Mouse (Mus musculus): ENCODE results near the gene 4930451I11Rik. TPM values are rescaled to one million over a fixed set of nuclear protein-coding genes. Genes with fewer than 3 reads are reported as not detected.

The 4930451I11Rik gene
- polyA plus RNA-seq (2015; fragmentation: Nextera tagmentation; extraction: Ambion mirVana), result not detected in 2 replicates

DNA sequence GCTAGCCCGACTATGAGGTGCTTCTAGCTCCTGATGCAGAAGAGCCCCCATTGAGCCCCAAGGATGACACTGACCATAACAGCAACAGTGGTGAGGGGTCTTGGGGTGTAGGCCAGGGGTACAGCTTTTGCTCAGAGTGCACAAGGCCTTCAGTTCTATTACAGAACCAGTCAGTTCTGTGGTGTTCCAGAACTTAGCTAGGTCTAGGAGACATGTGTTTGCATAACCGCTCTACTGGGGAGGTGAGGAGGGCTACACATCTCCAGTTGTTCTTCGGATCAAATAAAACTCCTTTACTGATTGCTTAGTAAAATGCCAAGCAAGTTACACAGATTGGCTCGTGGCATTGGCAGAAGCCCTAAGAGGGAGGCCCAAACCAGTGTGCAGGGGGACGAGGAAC is at the start of gene 4930451I11Rik:
TSS of gene 4930451I11Rik (minus strand) at position 101 of the 400 bp plus-strand sequence.
- Histone ChIP-seq H3K9me3 (no peaks in the 10 kb centered on the region), H3K4me1 (replicated peaks) (peaks cover 25% of the 10 kb centered on the region), H3K36me3 (peaks cover 27% of the 10 kb centered on the region), H3K4me2 (peak within 1 kb of the TSS; percentile 58), H3K27me3 (peaks cover 2% of the 10 kb centered on the region; the same call in 1 of the 2 replicates), H3K9ac (peak within 1 kb of the TSS; percentile 32; the same call in 1 of the 2 replicates), H3K4me3 (peak within 1 kb of the TSS; percentile 25), H3K27ac (replicated peaks) (no peak within 1 kb of the TSS)
- WGBS, result 62% methylated on average over 5 of the region's 5 CpGs
- 0 out of 2 replicates have a peak, but pooled peaks have one; percentile 10 for ATAC-seq (ENCODE audit: low read depth)

DNA sequence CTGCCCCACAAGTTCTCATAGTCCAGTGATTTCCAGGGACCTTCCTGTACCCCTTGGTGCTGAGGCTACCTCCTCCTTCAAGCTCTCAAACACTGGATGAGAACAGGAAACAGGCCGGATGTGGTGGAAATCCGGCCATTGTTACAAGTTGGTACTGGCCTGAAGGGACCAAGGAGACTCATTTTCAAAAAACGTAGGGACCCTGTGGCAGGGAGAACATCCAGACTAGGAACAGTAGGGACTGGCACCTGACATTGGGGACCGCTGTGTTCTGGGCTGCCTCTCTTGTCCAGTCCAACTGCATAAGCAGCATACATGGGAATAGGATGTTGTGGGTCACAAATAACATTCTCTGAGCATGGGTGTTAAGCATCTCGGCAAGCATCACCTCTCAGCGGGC is 49.6 kb upstream of the 4930451I11Rik start:
- peak overlapping the region; percentile 99 for H3K4me2 ChIP-seq
- no peaks in the 10 kb centered on the region for H3K27me3 ChIP-seq
- peak overlapping the region; percentile 94 for H3K9ac ChIP-seq
- no peaks in the 10 kb centered on the region for H3K9me3 ChIP-seq
- WGBS, result 76% methylated on average over 6 of the region's 6 CpGs
- peaks cover 48% of the 10 kb centered on the region for H3K36me3 ChIP-seq
- 0 out of 2 replicates have a peak overlapping the region, but pooled peaks have one; percentile 33 for H3K27ac ChIP-seq (replicated peaks)
- H3K4me3 ChIP-seq, result peak overlapping the region; percentile 91; the same call in 1 of the 2 replicates
- peaks cover 40% of the 10 kb centered on the region for H3K4me1 ChIP-seq (replicated peaks)
- no peak for ATAC-seq (ENCODE audit: low read depth)

DNA sequence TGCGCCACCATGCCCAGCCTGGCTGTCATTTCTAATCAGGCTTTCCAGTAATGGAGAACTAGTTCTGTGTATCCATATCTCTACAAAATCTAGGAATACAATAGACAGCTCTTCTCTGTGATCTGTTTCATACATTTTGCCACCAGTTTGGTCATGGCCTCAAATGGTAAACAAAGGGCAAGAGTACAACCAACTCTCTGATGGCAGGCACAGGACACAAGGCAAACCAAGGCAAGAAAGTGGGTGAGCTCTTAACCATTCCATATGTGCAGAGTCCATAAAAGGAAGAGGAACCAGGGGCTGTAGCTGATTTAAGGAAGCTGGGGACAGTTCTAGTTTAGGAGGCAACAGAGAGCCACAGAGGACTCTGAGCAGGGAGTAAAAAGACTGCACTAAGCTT is 45.8 kb upstream of the 4930451I11Rik start:
- no peak overlapping the region for H3K4me2 ChIP-seq
- H3K9ac ChIP-seq, result no peak overlapping the region
- H3K36me3 ChIP-seq, result peaks cover 82% of the 10 kb centered on the region
- WGBS, result 97% methylated on average over 1 of the region's 1 CpGs
- H3K4me3 ChIP-seq, result no peak overlapping the region
- H3K4me1 ChIP-seq (replicated peaks), result peaks cover 24% of the 10 kb centered on the region
- no peaks in the 10 kb centered on the region for H3K27me3 ChIP-seq
- ATAC-seq (ENCODE audit: low read depth), result no peak
- no peaks in the 10 kb centered on the region for H3K9me3 ChIP-seq
- H3K27ac ChIP-seq (replicated peaks), result no peak overlapping the region

DNA sequence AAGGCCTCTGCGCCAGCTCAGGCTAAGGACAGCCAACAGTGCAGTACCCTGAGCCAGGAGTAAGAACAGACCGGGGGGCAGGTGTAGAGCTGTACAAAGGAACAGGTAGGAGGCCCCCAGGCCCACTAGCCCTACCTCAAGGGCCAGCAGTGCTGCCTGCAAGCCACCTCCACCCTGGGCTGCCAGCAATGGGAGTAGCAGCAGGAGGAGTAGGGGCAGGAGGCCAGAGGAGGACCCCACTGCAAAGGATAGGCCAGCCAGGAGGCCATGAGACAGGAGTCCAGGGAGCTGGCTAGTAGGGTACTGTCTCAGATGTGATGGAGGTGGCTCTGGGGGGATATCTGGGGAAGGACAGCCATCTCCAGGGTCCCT is 39.1 kb upstream of the 4930451I11Rik start:
- Histone ChIP-seq H3K27ac (replicated peaks) (no peak overlapping the region), H3K9ac (no peak overlapping the region), H3K27me3 (no peaks in the 10 kb centered on the region), H3K4me3 (no peak overlapping the region), H3K4me1 (replicated peaks) (no peaks in the 10 kb centered on the region), H3K9me3 (no peaks in the 10 kb centered on the region), H3K4me2 (no peak overlapping the region), H3K36me3 (peaks cover 100% of the 10 kb centered on the region)
- no peak for ATAC-seq (ENCODE audit: low read depth)
- WGBS, result 100% methylated on average over 2 of the region's 2 CpGs

DNA sequence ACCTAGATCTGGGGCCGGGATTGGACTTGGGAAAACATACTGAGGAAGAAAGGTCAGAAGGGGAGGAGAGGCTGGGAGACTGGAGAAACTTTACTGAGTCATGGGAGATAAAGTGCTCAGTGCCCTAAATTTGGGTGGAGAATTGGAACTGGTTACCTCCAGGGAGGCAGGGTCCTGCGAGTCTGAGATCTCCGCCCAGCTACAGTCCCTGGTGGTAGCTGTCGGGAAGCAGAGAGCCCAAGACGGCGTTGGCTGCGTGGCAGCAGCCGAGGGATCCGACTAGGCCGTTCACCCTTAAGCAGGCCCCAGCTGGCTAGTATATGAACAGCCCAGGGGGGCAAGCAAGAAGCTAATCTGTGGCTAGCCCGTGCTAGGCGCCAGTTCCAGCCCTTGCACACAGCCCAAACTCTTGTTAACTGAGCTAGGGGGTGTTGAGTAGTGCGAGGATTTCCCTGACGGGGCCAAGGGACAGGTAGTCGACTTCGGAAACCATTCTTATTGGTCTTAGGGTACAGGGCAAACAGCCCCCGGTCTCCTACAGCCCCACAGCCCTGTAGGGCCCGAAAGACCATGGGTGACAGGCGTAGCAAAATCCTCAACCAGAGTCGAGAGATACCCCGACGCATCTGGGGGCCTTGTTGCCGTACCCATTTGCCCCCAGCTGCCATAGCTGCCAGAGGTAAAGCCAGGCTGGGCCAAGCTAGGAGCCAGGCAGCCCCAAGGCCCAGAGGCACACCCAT is 38.5 kb upstream of the 4930451I11Rik start:
- Histone ChIP-seq H3K36me3 (peaks cover 100% of the 10 kb centered on the region), H3K4me1 (replicated peaks) (no peaks in the 10 kb centered on the region), H3K9ac (no peak overlapping the region), H3K9me3 (no peaks in the 10 kb centered on the region), H3K4me3 (no peak overlapping the region), H3K27me3 (no peaks in the 10 kb centered on the region), H3K27ac (replicated peaks) (no peak overlapping the region), H3K4me2 (no peak overlapping the region)
- WGBS, result 91% methylated on average over 23 of the region's 23 CpGs
- ATAC-seq (ENCODE audit: low read depth), result no peak

DNA sequence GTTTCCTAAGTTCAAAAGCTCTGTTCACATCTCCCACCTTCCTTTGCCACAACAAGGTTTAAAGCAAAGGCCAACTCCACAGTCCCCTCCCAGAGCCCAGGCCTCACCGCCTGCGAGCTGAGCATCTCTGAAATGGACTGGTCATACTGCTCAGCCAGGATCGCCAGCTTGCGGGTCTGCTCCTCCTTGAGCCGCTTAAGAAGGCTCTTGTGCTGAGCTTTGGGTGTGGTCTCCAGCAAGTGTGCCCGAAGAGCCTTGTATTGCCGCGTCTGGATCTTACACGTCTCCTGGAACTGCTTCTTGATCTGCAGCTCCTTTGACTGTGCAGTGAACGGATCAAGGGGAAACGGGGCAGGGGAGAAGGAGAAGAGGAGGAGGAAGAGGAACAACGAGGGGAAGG is 36.6 kb upstream of the 4930451I11Rik start:
- Histone ChIP-seq H3K36me3 (peaks cover 94% of the 10 kb centered on the region), H3K9ac (no peak overlapping the region), H3K9me3 (no peaks in the 10 kb centered on the region), H3K4me3 (no peak overlapping the region), H3K4me2 (no peak overlapping the region), H3K27ac (replicated peaks) (no peak overlapping the region), H3K27me3 (no peaks in the 10 kb centered on the region), H3K4me1 (replicated peaks) (peaks cover 15% of the 10 kb centered on the region)
- 92% methylated on average over 12 of the region's 12 CpGs for WGBS
- ATAC-seq (ENCODE audit: low read depth), result no peak

DNA sequence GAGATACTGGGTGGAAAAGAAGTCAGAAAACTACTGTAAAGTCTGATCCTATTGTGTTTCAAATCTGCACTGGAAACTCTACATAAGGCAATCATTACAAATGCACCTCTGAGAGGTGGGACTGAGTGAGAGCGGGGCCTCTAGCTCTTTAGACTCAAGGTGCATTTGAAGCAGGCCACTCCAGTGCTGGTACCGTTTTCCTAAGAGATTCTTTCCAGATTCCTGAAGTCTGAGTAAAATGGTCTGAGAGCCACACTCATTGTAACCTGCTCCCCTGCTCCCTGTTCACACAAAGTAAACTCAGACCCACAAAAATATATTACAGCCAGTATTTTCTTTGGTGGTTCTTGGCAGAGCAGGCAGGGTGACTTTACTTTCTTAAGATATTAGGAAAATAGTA is 36.1 kb upstream of the 4930451I11Rik start:
- Histone ChIP-seq H3K4me2 (no peak overlapping the region), H3K9ac (no peak overlapping the region), H3K4me1 (replicated peaks) (peaks cover 19% of the 10 kb centered on the region), H3K27ac (replicated peaks) (no peak overlapping the region), H3K4me3 (no peak overlapping the region), H3K27me3 (no peaks in the 10 kb centered on the region), H3K36me3 (peaks cover 89% of the 10 kb centered on the region), H3K9me3 (no peaks in the 10 kb centered on the region)
- no peak for ATAC-seq (ENCODE audit: low read depth)
- WGBS, result 88% methylated on average over 2 of the region's 2 CpGs

DNA sequence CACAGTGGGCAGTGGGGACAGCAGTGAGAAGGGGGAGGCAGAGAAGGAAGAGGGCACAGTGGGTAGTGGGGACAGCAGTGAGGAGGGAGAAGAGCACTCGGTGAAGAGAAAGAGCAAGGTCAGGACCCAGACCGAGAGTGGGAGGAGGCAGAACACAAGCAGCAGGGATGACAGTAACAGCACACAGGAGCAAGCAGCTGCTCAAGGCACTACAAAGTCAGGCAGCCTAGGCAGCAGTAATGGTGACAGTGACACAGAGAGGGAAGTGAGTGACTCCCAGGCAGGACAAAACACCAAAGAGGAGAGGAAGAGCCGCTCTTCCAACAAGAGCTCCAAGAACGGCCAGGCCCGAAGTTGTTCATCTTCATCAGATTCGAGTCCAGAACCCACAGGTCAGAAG is 32.4 kb upstream of the 4930451I11Rik start:
- Histone ChIP-seq H3K36me3 (peaks cover 63% of the 10 kb centered on the region), H3K27ac (replicated peaks) (0 out of 2 replicates have a peak overlapping the region, but pooled peaks have one; percentile 84), H3K9me3 (no peaks in the 10 kb centered on the region), H3K4me2 (peak overlapping the region; percentile 89), H3K4me1 (replicated peaks) (peaks cover 31% of the 10 kb centered on the region), H3K27me3 (no peaks in the 10 kb centered on the region), H3K9ac (peak overlapping the region; percentile 77), H3K4me3 (no peak overlapping the region)
- 58% methylated on average over 6 of the region's 6 CpGs for WGBS
- ATAC-seq (ENCODE audit: low read depth), result no peak

DNA sequence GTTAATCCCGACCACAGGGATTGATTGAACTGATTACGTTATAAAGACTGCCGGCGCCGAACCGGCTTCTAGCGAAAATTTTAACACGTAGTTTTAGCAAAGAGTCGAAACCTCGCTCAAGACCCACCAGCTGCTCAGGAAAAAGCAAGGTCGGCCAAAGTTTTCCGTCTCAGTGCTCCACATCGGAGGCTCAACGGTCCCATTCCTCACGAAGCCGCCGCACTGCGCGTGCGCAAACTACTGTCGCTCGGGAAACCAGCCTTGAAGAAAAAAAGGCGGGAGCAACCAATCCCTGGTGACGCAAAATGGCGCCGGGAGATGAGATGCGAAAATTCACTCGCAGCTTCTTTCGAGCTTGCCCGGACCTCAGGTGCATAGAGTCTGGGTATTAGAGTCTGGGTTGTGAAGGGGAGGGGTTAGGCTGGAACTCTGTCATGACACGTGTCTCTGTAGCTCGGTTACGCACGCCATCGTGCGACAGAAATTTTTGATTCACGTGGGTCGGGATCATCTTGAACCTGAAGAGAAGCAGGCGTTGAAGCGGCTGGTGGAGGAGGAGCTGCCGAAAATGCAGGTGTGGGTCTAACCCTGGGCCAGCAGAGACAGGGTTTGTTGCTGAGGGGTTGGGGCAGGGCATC is 30.8 kb upstream of the 4930451I11Rik start, which contains the start of gene Ino80e:
TSS of gene Ino80e (minus strand) at position 231 of the 638 bp plus-strand sequence.
- Histone ChIP-seq H3K9me3 (no peaks in the 10 kb centered on the region), H3K4me3 (peak within 1 kb of the TSS; percentile 64), H3K27ac (replicated peaks) (peak within 1 kb of the TSS; percentile 84), H3K4me2 (peak within 1 kb of the TSS; percentile 89), H3K4me1 (replicated peaks) (peaks cover 31% of the 10 kb centered on the region), H3K27me3 (no peaks in the 10 kb centered on the region), H3K36me3 (peaks cover 59% of the 10 kb centered on the region), H3K9ac (peak within 1 kb of the TSS; percentile 77)
- WGBS, result under 1% methylated on average over 41 of the region's 41 CpGs
- ATAC-seq (ENCODE audit: low read depth), result peak; percentile 76

DNA sequence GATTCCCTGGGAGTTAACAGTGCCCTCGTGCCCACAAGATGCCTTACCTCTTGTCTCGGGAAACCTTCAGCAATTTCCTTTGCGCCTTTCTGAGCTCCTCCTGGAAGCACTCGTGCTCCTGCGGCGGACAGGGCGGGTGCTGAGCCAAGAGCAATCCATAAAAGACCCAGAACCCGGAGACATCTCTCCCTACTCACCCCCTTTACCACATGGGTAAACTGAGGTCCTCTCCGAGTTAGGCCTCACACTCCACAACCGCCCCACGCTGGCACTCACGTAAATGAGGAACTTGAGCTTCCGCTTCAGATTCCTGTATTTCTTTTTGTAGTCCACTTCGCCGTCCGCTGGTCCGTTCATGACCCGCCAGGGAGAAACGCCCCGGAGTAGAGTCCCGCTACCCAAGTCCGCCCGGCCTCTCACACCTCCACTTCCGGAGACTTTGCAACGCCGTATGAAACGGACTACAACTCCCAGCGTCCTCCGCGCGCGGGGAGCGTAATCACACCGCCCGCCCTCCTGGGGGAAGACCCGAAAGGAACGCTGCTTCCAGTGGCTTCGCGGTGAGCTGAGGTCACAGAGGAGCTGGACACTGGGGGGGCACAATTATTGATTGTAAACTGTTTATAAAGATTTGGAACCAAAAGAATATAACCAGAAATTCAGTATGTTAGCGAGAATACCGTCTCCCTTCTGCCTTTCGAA is 30.1 kb upstream of the 4930451I11Rik start, which contains the start of gene Hirip3:
TSS of gene Hirip3 (plus strand) at position 544 of the 702 bp plus-strand sequence.
- H3K9ac ChIP-seq, result peak within 1 kb of the TSS; percentile 77
- peaks cover 31% of the 10 kb centered on the region for H3K4me1 ChIP-seq (replicated peaks)
- ATAC-seq (ENCODE audit: low read depth), result peak; percentile 93
- no peaks in the 10 kb centered on the region for H3K27me3 ChIP-seq
- WGBS, result 3% methylated on average over 42 of the region's 42 CpGs
- no peaks in the 10 kb centered on the region for H3K9me3 ChIP-seq
- peak within 1 kb of the TSS; percentile 84 for H3K27ac ChIP-seq (replicated peaks)
- H3K4me2 ChIP-seq, result peak within 1 kb of the TSS; percentile 89
- H3K36me3 ChIP-seq, result peaks cover 59% of the 10 kb centered on the region
- peak within 1 kb of the TSS; percentile 64 for H3K4me3 ChIP-seq

DNA sequence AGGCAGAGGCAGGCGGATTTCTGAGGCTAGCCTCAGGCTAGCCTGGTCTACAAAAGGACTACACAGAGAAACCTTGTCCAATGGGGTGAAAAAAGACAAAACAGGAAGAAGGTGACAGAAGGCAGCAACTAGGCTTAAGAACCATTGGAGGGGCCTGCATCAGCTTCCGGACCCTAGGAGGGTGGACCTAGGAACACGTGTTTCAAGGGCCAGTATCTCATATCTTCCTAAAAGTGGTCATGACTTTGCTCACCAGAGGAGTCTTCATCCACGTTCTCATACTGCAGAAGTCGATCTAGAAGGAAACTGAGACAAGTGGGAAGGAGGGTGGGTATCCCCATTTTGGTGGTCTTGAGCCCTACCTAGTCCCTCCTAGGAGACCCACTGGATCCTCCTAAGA is 29.5 kb upstream of the 4930451I11Rik start:
- 77% methylated on average over 5 of the region's 5 CpGs for WGBS
- H3K4me3 ChIP-seq, result peak overlapping the region; percentile 64
- no peak for ATAC-seq (ENCODE audit: low read depth)
- peak overlapping the region; percentile 84; the same call in 1 of the 2 replicates for H3K27ac ChIP-seq (replicated peaks)
- H3K4me2 ChIP-seq, result peak overlapping the region; percentile 89
- H3K9ac ChIP-seq, result peak overlapping the region; percentile 77
- H3K36me3 ChIP-seq, result peaks cover 59% of the 10 kb centered on the region
- H3K27me3 ChIP-seq, result no peaks in the 10 kb centered on the region
- H3K9me3 ChIP-seq, result no peaks in the 10 kb centered on the region
- peaks cover 31% of the 10 kb centered on the region for H3K4me1 ChIP-seq (replicated peaks)

All from neural tube, embryonic 13.5 days (tissue).